Mouse (Mus musculus) midbrain, embryonic 12.5 days (tissue): ENCODE measurements around the gene Methig1. TPM values are rescaled to one million over a fixed set of nuclear protein-coding genes. Genes with fewer than 3 reads are reported as not detected.

Experiments
- ATAC-seq: fragments of 200-750 bp; cut with Nextera tagmentation; 2 replicates; pipeline ENCODE4 v1.8.0; 2017; ENCODE audit warnings: low read depth, moderate TSS enrichment, moderate library complexity; ENCODE audit not compliant: low FRiP score
- H3K27ac ChIP-seq: fragments of 300-500 bp; sonication (generic); replicated peaks from 2 replicates; pipeline ENCODE4 v1.5.1; 2016; ENCODE audit warnings: mild to moderate bottlenecking
- H3K27me3 ChIP-seq: fragments of 300-500 bp; sonication (generic); 2 replicates; pipeline ENCODE4 v1.6.1; 2016; ENCODE audit warnings: mild to moderate bottlenecking
- H3K36me3 ChIP-seq: fragments of 300-500 bp; sonication (generic); 2 replicates; pipeline ENCODE4 v1.6.1; 2016
- H3K4me1 ChIP-seq: fragments of 300-500 bp; sonication (generic); 2 replicates; pipeline ENCODE4 v1.6.1; 2016
- H3K4me2 ChIP-seq: fragments of 300-500 bp; sonication (generic); replicated peaks from 2 replicates; pipeline ENCODE4 v1.6.1; 2016; ENCODE audit warnings: mild to moderate bottlenecking, moderate library complexity
- H3K4me3 ChIP-seq: fragments of 300-500 bp; sonication (generic); 2 replicates; pipeline ENCODE4 v1.5.1; 2016; ENCODE audit warnings: mild to moderate bottlenecking
- H3K9ac ChIP-seq: fragments of 300-500 bp; sonication (generic); replicated peaks from 2 replicates; pipeline ENCODE4 v1.6.1; 2016; ENCODE audit warnings: mild to moderate bottlenecking, moderate library complexity
- H3K9me3 ChIP-seq: fragments of 300-500 bp; sonication (generic); 2 replicates; pipeline ENCODE4 v1.6.1; 2016; ENCODE audit warnings: mild to moderate bottlenecking
- WGBS: fragments of 180-500 bp; shearing (Covaris S2); methylation state at CpG from one replicate; pipeline ENCODE4 v1.1.7; 2016; 5-methylcytosine and 5-hydroxymethylcytosine counted together
- polyA plus RNA-seq: library from polyadenylated mRNA; unstranded; fragments of >200 nt; fragmentation: Nextera tagmentation; extraction: Ambion mirVana; gene quantifications from 2 replicates; pipeline ENCODE4 v1.2.1, GENCODE M21; 2016

Gene Methig1
- polyA plus RNA-seq, 1 experiment from 2014 or later = not detected

- WGBS = 93% methylated on average over 5 of the region's 5 CpGs
- no peak for ATAC-seq
- no peaks in the 10 kb centered on the region for H3K4me1 ChIP-seq
- no peak overlapping the region for H3K9ac ChIP-seq
- no peaks in the 10 kb centered on the region for H3K9me3 ChIP-seq
- no peak overlapping the region for H3K4me2 ChIP-seq
- peaks cover 84% of the 10 kb centered on the region for H3K36me3 ChIP-seq
- H3K27me3 ChIP-seq = no peaks in the 10 kb centered on the region
- H3K4me3 ChIP-seq = no peak overlapping the region
- no peak overlapping the region for H3K27ac ChIP-seq
Measured at GRCm38 (mm10) chr15:100406088-100406487, 53.1 kb downstream of the Methig1 start.

GRCm38 (mm10) chr15:100410918-100411672 lies 58.1 kb downstream of the Methig1 start:
- Histone ChIP-seq H3K4me3 (no peak overlapping the region), H3K4me2 (no peak overlapping the region), H3K4me1 (no peaks in the 10 kb centered on the region), H3K27ac (no peak overlapping the region), H3K9me3 (no peaks in the 10 kb centered on the region), H3K9ac (no peak overlapping the region), H3K27me3 (no peaks in the 10 kb centered on the region), H3K36me3 (peaks cover 41% of the 10 kb centered on the region)
- ATAC-seq = no peak
- 69% methylated on average over 14 of the region's 14 CpGs for WGBS

GRCm38 (mm10) chr15:100411731-100412130 lies 58.8 kb downstream of the Methig1 start:
- no peaks in the 10 kb centered on the region for H3K27me3 ChIP-seq
- ATAC-seq = no peak
- H3K4me1 ChIP-seq = no peaks in the 10 kb centered on the region
- H3K36me3 ChIP-seq = peaks cover 38% of the 10 kb centered on the region
- H3K9me3 ChIP-seq = no peaks in the 10 kb centered on the region
- H3K4me2 ChIP-seq = no peak overlapping the region
- H3K9ac ChIP-seq = no peak overlapping the region
- WGBS = 88% methylated on average over 5 of the region's 5 CpGs
- H3K4me3 ChIP-seq = no peak overlapping the region
- no peak overlapping the region for H3K27ac ChIP-seq

- Histone ChIP-seq H3K27me3 (no peaks in the 10 kb centered on the region), H3K4me1 (peaks cover 4% of the 10 kb centered on the region; the same call in 1 of the 2 replicates), H3K9me3 (no peaks in the 10 kb centered on the region), H3K4me3 (no peak overlapping the region), H3K27ac (no peak overlapping the region), H3K4me2 (no peak overlapping the region), H3K36me3 (peaks cover 23% of the 10 kb centered on the region), H3K9ac (no peak overlapping the region)
- 76% methylated on average over 4 of the region's 5 CpGs for WGBS
- ATAC-seq = no peak
Measured at GRCm38 (mm10) chr15:100413306-100413705, 60.4 kb downstream of the Methig1 start.

GRCm38 (mm10) chr15:100414011-100414410 lies 61.1 kb downstream of the Methig1 start:
- Histone ChIP-seq H3K4me3 (no peak overlapping the region), H3K9me3 (no peaks in the 10 kb centered on the region), H3K4me1 (peaks cover 4% of the 10 kb centered on the region; the same call in 1 of the 2 replicates), H3K36me3 (peaks cover 19% of the 10 kb centered on the region; the same call in 1 of the 2 replicates), H3K27me3 (no peaks in the 10 kb centered on the region), H3K9ac (no peak overlapping the region), H3K27ac (no peak overlapping the region), H3K4me2 (no peak overlapping the region)
- 81% methylated on average over 4 of the region's 4 CpGs for WGBS
- ATAC-seq = no peak

- ATAC-seq = no peak
- Histone ChIP-seq H3K4me3 (no peak overlapping the region), H3K9me3 (no peaks in the 10 kb centered on the region), H3K27ac (no peak overlapping the region), H3K9ac (no peak overlapping the region), H3K4me1 (peaks cover 10% of the 10 kb centered on the region), H3K27me3 (no peaks in the 10 kb centered on the region), H3K4me2 (no peak overlapping the region), H3K36me3 (peaks cover 15% of the 10 kb centered on the region; the same call in 1 of the 2 replicates)
- 93% methylated on average over 13 of the region's 13 CpGs for WGBS
Measured at GRCm38 (mm10) chr15:100414942-100415341, 62.0 kb downstream of the Methig1 start.

GRCm38 (mm10) chr15:100415684-100416083 lies 62.7 kb downstream of the Methig1 start:
- no peak overlapping the region for H3K4me2 ChIP-seq
- no peak overlapping the region for H3K27ac ChIP-seq
- no peaks in the 10 kb centered on the region for H3K9me3 ChIP-seq
- peaks cover 8% of the 10 kb centered on the region; the same call in 1 of the 2 replicates for H3K36me3 ChIP-seq
- no peak overlapping the region for H3K9ac ChIP-seq
- H3K4me3 ChIP-seq = no peak overlapping the region
- peaks cover 16% of the 10 kb centered on the region for H3K4me1 ChIP-seq
- 90% methylated on average over 8 of the region's 8 CpGs for WGBS
- no peaks in the 10 kb centered on the region for H3K27me3 ChIP-seq
- no peak for ATAC-seq

GRCm38 (mm10) chr15:100417854-100418450 lies 65.0 kb downstream of the Methig1 start:
- H3K4me2 ChIP-seq = no peak overlapping the region
- no peaks in the 10 kb centered on the region for H3K9me3 ChIP-seq
- no peaks in the 10 kb centered on the region; the same call in 1 of the 2 replicates for H3K27me3 ChIP-seq
- H3K9ac ChIP-seq = no peak overlapping the region
- no peak overlapping the region for H3K4me3 ChIP-seq
- no peak overlapping the region for H3K27ac ChIP-seq
- no peak for ATAC-seq
- peaks cover 30% of the 10 kb centered on the region for H3K4me1 ChIP-seq
- 92% methylated on average over 9 of the region's 9 CpGs for WGBS
- no peaks in the 10 kb centered on the region for H3K36me3 ChIP-seq

- no peak for ATAC-seq
- no peak overlapping the region for H3K4me2 ChIP-seq
- 78% methylated on average over 8 of the region's 8 CpGs for WGBS
- H3K4me1 ChIP-seq = peaks cover 40% of the 10 kb centered on the region
- no peaks in the 10 kb centered on the region for H3K36me3 ChIP-seq
- no peak overlapping the region for H3K27ac ChIP-seq
- H3K9me3 ChIP-seq = no peaks in the 10 kb centered on the region
- peaks cover 12% of the 10 kb centered on the region for H3K27me3 ChIP-seq
- no peak overlapping the region for H3K4me3 ChIP-seq
- H3K9ac ChIP-seq = no peak overlapping the region
Measured at GRCm38 (mm10) chr15:100419311-100419710, 66.4 kb downstream of the Methig1 start.

- H3K27me3 ChIP-seq = peaks cover 20% of the 10 kb centered on the region
Measured at GRCm38 (mm10) chr15:100419901-100420745, 67.2 kb downstream of the Methig1 start.

GRCm38 (mm10) chr15:100421059-100421757 lies 68.3 kb downstream of the Methig1 start:
- Histone ChIP-seq H3K27me3 (peaks cover 30% of the 10 kb centered on the region), H3K27ac (no peak overlapping the region), H3K4me3 (peak overlapping the region; percentile 94; the same call in 1 of the 2 replicates), H3K4me1 (peaks cover 40% of the 10 kb centered on the region), H3K9ac (no peak overlapping the region; the same call in 1 of the 2 replicates), H3K4me2 (peak overlapping the region; percentile 92), H3K9me3 (no peaks in the 10 kb centered on the region), H3K36me3 (no peaks in the 10 kb centered on the region)
- WGBS = 51% methylated on average over 8 of the region's 8 CpGs
- ATAC-seq = no peak

More at GRCm38 (mm10) chr15:100419901-100420745, 67.2 kb downstream of the Methig1 start:
- Histone ChIP-seq H3K27ac (no peak overlapping the region), H3K9ac (0 out of 2 replicates have a peak overlapping the region, but pooled peaks have one; percentile 1), H3K4me1 (peaks cover 40% of the 10 kb centered on the region), H3K4me3 (no peak overlapping the region), H3K36me3 (no peaks in the 10 kb centered on the region), H3K4me2 (no peak overlapping the region), H3K9me3 (no peaks in the 10 kb centered on the region)
- no peak for ATAC-seq
- WGBS = 71% methylated on average over 9 of the region's 9 CpGs
